Mouse (Mus musculus): Measurements from ENCODE around the gene Acot3. TPM values are rescaled to one million over a fixed set of nuclear protein-coding genes. Genes with fewer than 3 reads are reported as not detected.
"Not testable (repeated sequence)": the region's sequence is repeated elsewhere in the genome, so short reads cannot be mapped to it uniquely, and the experiment has no call there.

Gene Acot3
- polyA plus RNA-seq (2015; fragmentation: Nextera tagmentation; extraction: Ambion mirVana): 0.89 and 0.96 TPM in 2 replicates

DNA sequence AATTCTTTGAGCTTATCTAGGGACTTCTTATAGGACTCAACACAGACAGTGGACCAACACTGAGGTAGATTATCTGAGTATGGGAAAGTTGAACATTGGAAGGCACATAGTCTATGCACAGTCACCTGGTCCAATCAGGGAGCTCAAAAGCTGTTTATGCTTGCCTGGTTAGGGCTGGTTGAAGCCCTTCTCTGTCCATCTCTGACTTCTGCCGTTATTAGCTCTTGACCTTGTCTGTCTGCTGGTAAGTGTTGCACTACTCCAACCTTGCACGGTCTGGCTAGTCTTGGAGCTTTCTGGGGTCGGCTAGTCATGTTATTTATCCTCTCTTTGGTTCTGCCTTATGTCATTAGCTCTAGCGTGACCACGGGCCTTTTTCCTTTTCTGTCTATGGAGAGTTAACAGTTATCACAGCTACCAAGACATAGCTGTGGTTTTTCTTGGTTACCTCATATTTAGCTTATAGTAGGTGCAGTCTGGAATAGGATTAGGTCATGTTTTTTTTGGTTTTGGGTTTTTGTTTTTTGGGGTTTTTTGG lies at the start of gene Acot3:
Gene Acot3, plus strand, starts transcription at position 208 of the 538 bp plus-strand sequence.
- Histone ChIP-seq H3K9me3 (peaks cover 14% of the 10 kb centered on the region; the same call in 1 of the 2 replicates), H3K4me1 (replicated peaks) (peaks cover 7% of the 10 kb centered on the region), H3K9ac (no peak within 1 kb of the TSS), H3K4me3 (peak within 1 kb of the TSS; percentile 49; the same call in 1 of the 2 replicates), H3K4me2 (peak within 1 kb of the TSS; percentile 75), H3K27me3 (peaks cover 31% of the 10 kb centered on the region), H3K27ac (no peak within 1 kb of the TSS), H3K36me3 (no peaks in the 10 kb centered on the region)
- WGBS: 87% methylated on average over 5 of the region's 5 CpGs
- no peak for ATAC-seq (ENCODE audit: low FRiP score)

DNA sequence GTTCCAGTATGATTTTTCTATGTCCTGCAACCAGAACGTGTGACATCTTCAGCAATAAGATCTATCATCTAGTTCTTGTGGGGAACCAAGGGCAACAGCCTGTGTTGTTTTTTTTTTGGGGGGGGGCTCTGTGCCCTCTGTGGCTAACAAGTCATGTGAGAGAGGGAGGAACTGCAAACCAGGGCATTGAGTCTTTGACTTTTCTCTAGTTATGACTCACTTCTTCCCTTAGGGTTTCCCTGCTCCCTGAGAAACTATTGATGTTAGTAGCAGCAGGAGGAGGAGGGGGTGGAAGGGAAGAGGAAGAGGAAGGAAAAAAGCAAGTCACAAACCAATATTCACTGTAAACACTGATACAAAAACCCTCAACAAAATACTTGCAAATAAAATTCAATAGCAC lies 48.1 kb upstream of the Acot3 start:
- Histone ChIP-seq H3K9ac (no peak overlapping the region), H3K4me2 (no peak overlapping the region), H3K9me3 (no peaks in the 10 kb centered on the region), H3K4me3 (no peak overlapping the region), H3K4me1 (replicated peaks) (0 out of 2 replicates have a peak, but pooled peaks cover 10% of the 10 kb centered on the region), H3K36me3 (no peaks in the 10 kb centered on the region), H3K27ac (no peak overlapping the region), H3K27me3 (no peaks in the 10 kb centered on the region)
- 98% methylated on average over 1 of the region's 1 CpGs for WGBS
- no peak for ATAC-seq (ENCODE audit: low FRiP score)

DNA sequence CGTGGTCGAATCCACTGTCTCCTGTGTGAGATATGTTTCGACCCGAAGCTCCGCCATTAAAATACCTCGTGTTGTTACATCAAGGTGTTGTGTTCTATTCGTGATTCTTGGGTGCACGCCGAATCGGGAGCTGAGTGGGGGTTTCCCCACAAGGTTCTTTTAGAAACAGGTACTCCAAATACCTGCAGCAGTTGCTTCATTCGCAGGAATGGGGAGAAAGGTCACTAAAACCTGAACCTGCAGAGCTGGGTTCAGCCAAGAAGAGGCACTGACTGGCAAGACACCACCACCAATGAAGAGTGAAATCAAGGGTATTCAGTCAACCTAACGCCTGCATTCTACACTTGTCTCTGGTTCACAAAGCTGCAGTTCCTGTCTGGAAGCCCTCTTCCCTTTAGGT lies 43.7 kb upstream of the Acot3 start:
- no peaks in the 10 kb centered on the region for H3K9me3 ChIP-seq
- H3K36me3 ChIP-seq: no peaks in the 10 kb centered on the region
- no peak for ATAC-seq (ENCODE audit: low FRiP score)
- no peaks in the 10 kb centered on the region for H3K27me3 ChIP-seq
- no peak overlapping the region for H3K4me3 ChIP-seq
- peak overlapping the region; percentile 76 for H3K27ac ChIP-seq
- peak overlapping the region; percentile 59 for H3K4me2 ChIP-seq
- H3K4me1 ChIP-seq (replicated peaks): peaks cover 36% of the 10 kb centered on the region
- H3K9ac ChIP-seq: no peak overlapping the region
- WGBS: 90% methylated on average over 12 of the region's 12 CpGs

DNA sequence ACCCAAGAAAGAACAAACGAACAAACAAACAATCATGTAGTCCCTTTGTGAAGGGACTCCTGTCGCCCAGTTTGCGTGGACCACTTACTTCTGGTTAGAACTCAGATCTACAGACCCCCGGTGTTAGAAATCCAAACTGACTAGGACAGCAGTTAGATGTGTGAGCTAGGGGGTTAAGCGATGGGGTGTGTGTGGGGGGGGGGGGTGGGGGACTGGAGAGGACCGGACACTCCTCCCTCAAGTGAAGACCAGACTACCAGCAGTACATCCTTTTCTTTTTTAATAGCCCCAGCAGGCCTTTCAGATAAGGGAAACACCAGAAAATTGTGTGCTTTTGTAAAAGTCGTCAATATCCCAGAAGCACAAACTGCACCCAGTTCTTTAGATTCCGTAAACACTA lies 43.2 kb upstream of the Acot3 start:
- no peaks in the 10 kb centered on the region for H3K36me3 ChIP-seq
- peak overlapping the region; percentile 76 for H3K27ac ChIP-seq
- 48% methylated on average over 8 of the region's 8 CpGs for WGBS
- peak overlapping the region; percentile 48 for H3K4me3 ChIP-seq
- peak; percentile 59 for ATAC-seq (ENCODE audit: low FRiP score)
- peak overlapping the region; percentile 59 for H3K4me2 ChIP-seq
- H3K4me1 ChIP-seq (replicated peaks): peaks cover 40% of the 10 kb centered on the region
- H3K9me3 ChIP-seq: no peaks in the 10 kb centered on the region
- H3K9ac ChIP-seq: no peak overlapping the region; the same call in 1 of the 2 replicates
- H3K27me3 ChIP-seq: no peaks in the 10 kb centered on the region

DNA sequence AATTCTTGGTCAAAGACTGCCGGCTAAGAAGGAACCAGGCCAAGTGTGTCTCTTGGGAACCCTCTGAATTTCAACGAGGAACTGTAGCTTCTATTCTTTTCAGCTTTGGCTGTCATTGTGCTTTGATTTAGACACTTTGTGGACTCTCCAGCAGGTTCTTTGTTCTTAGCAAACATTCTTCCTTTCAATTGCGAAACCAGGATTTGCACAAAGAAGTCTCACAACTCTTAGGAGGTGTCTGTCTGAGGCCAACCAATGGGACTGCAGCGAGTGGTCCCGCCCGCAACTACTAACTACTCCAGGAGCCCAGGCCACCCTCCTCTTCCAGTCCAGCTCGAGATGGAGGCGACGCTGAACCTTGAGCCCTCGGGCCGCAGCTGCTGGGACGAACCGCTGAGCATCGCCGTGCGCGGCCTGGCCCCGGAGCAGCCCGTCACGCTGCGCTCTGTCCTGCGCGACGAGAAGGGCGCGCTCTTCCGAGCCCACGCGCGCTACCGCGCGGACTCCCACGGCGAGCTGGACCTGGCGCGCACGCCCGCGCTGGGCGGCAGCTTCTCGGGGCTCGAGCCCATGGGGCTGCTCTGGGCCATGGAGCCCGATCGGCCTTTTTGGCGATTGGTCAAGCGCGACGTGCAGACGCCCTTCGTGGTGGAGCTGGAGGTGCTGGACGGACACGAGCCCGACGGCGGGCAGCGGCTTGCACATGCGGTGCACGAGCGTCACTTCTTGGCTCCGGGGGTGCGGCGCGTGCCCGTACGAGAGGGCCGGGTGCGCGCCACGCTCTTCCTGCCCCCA lies 42.6 kb upstream of the Acot3 start, which contains the start of gene Acot1:
Gene Acot1, plus strand, starts transcription at position 320 of the 795 bp plus-strand sequence.
- peaks cover 41% of the 10 kb centered on the region for H3K4me1 ChIP-seq (replicated peaks)
- not testable (repeated sequence) for H3K9me3 ChIP-seq, H3K36me3 ChIP-seq, H3K27me3 ChIP-seq
- peak; percentile 93 for ATAC-seq (ENCODE audit: low FRiP score)
- 1% methylated on average over 68 of the region's 70 CpGs for WGBS
- H3K27ac ChIP-seq: peak within 1 kb of the TSS; percentile 76
- H3K9ac ChIP-seq: peak within 1 kb of the TSS; percentile 68
- peak within 1 kb of the TSS; percentile 48 for H3K4me3 ChIP-seq
- H3K4me2 ChIP-seq: peak within 1 kb of the TSS; percentile 59

DNA sequence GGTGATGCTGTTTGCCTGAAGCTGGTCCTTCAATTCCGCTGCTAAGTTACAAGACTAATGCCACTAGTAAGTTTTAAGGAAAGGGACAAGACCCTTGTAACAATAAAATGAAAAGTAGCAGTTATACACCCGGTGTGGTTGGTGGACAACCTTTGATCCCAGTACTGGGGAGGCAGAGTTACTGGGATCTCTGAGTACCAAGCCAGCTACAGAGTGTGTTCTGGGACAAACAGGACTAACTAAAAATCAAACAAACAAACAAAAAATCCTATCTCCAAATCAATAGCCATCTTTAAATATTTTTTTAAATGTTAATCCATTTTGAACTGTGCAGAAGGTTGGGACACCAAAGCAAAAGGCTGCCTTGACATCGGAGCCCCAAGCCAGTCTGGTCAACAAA lies 41.7 kb upstream of the Acot3 start:
- H3K4me1 ChIP-seq (replicated peaks): peaks cover 41% of the 10 kb centered on the region
- peak overlapping the region; percentile 48 for H3K4me3 ChIP-seq
- 77% methylated on average over 3 of the region's 3 CpGs for WGBS
- H3K4me2 ChIP-seq: peak overlapping the region; percentile 59
- no peaks in the 10 kb centered on the region for H3K36me3 ChIP-seq
- H3K27ac ChIP-seq: peak overlapping the region; percentile 79
- H3K27me3 ChIP-seq: no peaks in the 10 kb centered on the region
- no peak for ATAC-seq (ENCODE audit: low FRiP score)
- H3K9ac ChIP-seq: peak overlapping the region; percentile 68; the same call in 1 of the 2 replicates
- no peaks in the 10 kb centered on the region for H3K9me3 ChIP-seq

DNA sequence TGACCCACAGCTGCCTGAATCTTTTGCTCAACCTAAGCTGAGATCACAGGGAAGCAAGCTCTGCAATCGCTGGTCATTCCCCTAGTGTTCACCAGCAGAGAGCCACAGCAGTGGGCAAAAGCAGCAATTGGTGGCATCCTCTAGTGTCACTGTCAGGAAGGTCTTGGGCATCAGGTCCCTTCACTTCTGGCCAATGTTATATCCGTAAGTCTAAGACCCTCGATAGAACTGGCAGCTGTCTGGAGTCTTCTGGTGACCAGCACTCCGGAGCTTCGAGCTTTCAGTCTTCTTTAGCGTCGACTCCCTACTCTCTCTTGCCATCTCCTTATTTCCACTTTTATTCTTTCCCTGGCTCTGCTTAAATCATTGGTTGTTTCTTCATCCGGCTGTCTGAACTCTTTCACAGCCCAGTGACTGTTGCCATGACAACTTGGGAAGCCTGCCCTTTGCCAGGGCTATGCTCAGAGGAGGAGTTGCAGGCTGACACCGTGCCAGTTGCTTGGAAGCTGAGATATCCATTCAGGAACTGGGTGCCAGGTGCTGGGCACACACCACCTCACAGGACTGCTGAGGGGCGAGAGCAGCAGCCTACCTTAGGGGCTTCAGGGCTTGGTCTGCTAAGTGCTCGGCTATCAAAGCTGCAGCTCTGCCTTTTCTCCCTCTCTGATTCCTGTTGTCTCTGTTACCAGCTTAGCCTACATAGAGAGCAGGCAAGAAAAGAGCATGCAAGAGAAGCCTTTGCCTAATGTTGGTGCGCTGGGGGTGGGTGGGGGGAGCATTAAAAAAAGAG lies 40.5 kb upstream of the Acot3 start:
- H3K4me3 ChIP-seq: peak overlapping the region; percentile 48
- H3K4me1 ChIP-seq (replicated peaks): peaks cover 41% of the 10 kb centered on the region
- peak overlapping the region; percentile 59 for H3K4me2 ChIP-seq
- 20% methylated on average over 12 of the region's 12 CpGs for WGBS
- H3K9me3 ChIP-seq: no peaks in the 10 kb centered on the region
- no peaks in the 10 kb centered on the region for H3K36me3 ChIP-seq
- ATAC-seq (ENCODE audit: low FRiP score): peak; percentile 73
- H3K27me3 ChIP-seq: no peaks in the 10 kb centered on the region
- H3K9ac ChIP-seq: peak overlapping the region; percentile 68
- peak overlapping the region; percentile 79 for H3K27ac ChIP-seq

DNA sequence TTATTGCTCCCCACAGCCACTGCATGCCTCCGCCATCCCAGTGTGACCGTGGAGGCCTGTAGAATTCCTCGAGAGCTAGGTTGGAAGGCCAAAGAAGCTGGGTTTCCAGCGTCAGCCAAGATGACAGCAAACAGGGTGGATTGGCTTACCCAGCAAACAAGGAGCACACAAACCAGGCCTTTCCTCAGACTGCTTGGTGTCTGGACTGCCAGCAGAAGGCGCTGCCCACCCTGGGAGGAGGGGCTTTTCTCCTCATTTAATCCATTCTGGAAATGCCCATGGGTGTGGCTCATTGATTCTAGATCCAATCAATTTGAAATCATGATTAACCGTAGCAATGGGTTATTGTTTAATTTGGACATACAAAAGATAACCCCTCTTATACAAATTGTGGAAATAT lies 38.8 kb upstream of the Acot3 start:
- no peak for ATAC-seq (ENCODE audit: low FRiP score)
- H3K4me1 ChIP-seq (replicated peaks): peaks cover 41% of the 10 kb centered on the region

DNA sequence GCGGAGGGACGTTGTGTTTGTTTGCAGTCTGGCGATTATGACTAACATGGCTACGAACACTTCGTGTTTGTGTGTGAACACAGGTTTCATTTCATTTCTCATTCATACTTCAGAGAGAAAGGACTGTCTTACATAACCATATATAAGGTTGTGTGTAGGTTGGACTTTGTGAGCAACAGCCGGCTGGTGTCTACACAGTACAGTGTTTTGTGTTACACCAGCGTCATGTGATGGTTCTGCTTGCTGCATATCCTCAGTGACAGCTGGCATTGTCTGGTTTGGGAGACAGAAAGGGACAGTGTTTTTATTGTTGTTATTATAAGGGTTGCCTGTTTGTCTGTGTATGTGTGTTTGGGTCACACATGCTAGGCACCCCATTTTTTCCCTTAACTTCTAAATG lies 38.2 kb upstream of the Acot3 start:
- Histone ChIP-seq H3K27me3 (no peaks in the 10 kb centered on the region), H3K4me2 (no peak overlapping the region), H3K9ac (no peak overlapping the region), H3K4me3 (no peak overlapping the region), H3K36me3 (no peaks in the 10 kb centered on the region), H3K4me1 (replicated peaks) (peaks cover 36% of the 10 kb centered on the region), H3K9me3 (no peaks in the 10 kb centered on the region), H3K27ac (no peak overlapping the region)
- WGBS: 92% methylated on average over 7 of the region's 7 CpGs
- ATAC-seq (ENCODE audit: low FRiP score): no peak

More for the DNA sequence above, 38.8 kb upstream of the Acot3 start:
- Histone ChIP-seq H3K36me3 (no peaks in the 10 kb centered on the region), H3K4me3 (no peak overlapping the region), H3K9me3 (no peaks in the 10 kb centered on the region), H3K27ac (no peak overlapping the region), H3K9ac (no peak overlapping the region), H3K27me3 (no peaks in the 10 kb centered on the region), H3K4me2 (peak overlapping the region; percentile 59)
- WGBS: 68% methylated on average over 6 of the region's 6 CpGs

DNA sequence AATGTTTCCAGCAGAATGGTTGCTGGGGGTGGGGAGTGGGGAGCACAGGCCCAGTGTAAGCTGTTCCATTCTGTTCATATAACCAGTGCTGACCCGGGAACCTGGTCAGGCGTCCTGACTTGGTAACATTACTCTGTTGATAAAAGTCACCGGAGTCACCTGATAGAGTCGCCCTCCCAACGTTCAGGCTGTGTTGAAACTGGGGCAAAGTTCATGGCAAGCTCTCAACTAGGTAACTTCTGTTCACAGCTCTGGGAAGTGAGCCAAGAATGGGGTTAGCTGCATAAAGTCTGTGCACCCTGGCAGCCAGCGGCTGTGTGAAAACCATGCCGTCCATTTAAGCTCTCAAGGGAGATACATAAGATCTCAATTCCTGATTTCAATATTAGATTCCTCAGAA lies 31.4 kb upstream of the Acot3 start:
- not testable (repeated sequence) for H3K9me3 ChIP-seq; ATAC-seq (ENCODE audit: low FRiP score); H3K4me2 ChIP-seq; H3K27ac ChIP-seq; H3K27me3 ChIP-seq; H3K4me1 ChIP-seq (replicated peaks); H3K36me3 ChIP-seq; H3K9ac ChIP-seq; H3K4me3 ChIP-seq
- 57% methylated on average over 7 of the region's 7 CpGs for WGBS

DNA sequence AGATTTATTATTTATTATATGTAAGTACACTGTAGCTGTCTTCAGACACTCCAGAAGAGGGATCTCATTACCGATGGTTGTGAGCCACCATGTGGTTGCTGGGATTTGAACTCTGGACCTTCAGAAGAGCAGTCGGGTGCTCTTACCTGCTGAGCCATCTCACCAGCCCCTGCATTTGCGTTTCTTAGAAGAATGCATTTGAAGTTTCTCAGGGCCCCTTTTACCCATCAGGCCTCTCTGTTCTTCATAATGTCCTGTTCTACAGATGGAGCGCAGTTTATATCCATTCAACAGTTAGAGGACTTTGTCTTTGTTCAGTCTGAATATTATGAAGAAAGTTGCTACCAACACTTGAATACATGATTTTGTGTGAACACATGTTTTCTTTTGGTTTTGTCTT lies 29.7 kb upstream of the Acot3 start:
- H3K9ac ChIP-seq; ATAC-seq (ENCODE audit: low FRiP score); H3K4me3 ChIP-seq; H3K36me3 ChIP-seq; H3K27me3 ChIP-seq; H3K4me1 ChIP-seq (replicated peaks); H3K4me2 ChIP-seq; H3K27ac ChIP-seq; H3K9me3 ChIP-seq: not testable (repeated sequence)
- 90% methylated on average over 4 of the region's 4 CpGs for WGBS

DNA sequence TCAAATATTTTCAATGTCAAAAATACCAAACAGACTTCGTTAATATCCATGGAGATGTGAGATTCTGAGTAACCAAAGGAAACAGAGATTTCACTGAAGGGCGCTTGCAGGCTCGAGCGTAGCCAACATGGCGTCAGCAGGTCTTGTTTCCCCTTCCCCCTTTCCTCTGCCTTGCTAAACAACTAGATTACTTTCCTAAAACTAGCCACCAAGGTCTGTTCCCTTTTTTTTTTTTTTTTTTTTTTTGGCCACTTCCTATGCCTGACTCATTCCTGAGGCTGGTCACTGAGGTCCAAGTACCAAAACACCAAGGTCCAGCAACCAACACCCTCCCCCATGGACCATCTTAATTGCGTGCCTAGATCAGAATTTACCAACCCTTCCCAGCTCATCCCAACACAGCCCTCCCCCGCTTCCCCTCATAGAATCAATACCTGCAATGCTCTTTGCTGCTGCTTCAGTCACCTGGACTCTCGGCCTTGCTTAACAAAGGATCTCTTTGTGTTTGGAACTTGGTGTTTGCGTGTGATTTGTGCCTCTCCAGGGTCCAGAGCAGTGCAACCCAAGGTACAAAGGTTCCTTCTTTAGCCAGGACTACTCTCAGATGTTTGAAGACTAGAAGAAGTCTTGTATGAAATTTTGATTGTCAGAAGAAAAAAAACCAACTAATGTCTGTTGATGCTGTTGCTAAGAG lies 28.7 kb upstream of the Acot3 start:
- no peak for ATAC-seq (ENCODE audit: low FRiP score)
- no peaks in the 10 kb centered on the region for H3K36me3 ChIP-seq
- no peaks in the 10 kb centered on the region for H3K9me3 ChIP-seq

More for the DNA sequence above, 28.7 kb upstream of the Acot3 start:
- Histone ChIP-seq H3K27me3 (no peaks in the 10 kb centered on the region), H3K4me1 (replicated peaks) (no peaks in the 10 kb centered on the region), H3K4me3 (no peak overlapping the region), H3K4me2 (no peak overlapping the region), H3K9ac (no peak overlapping the region), H3K27ac (no peak overlapping the region)
- 84% methylated on average over 9 of the region's 9 CpGs for WGBS

Measured in hindbrain, embryonic 13.5 days (tissue).